Mouse (Mus musculus) liver, postnatal 0 days (tissue): ENCODE measurements around the gene Saal1. TPM values are rescaled to one million over a fixed set of nuclear protein-coding genes. Genes with fewer than 3 reads are reported as not detected.
"Not testable (repeated sequence)": the region's sequence is repeated elsewhere in the genome, so short reads cannot be mapped to it uniquely, and the experiment has no call there.

ENCODE experiments used
- ATAC-seq: fragments of 200-750 bp; cut with Nextera tagmentation; 2 replicates; pipeline ENCODE4 v1.8.0; 2017; ENCODE audit warnings: mild to moderate bottlenecking, moderate library complexity
- DNase-seq: peaks from one replicate; pipeline ENCODE4 v3.0.0-alpha.2; 2016
- H3K27ac ChIP-seq: fragments of 300-500 bp; sonication (generic); 2 replicates; pipeline ENCODE4 v1.5.1; 2014; ENCODE audit warnings: antibody characterized with exemption, moderate library complexity, mild to moderate bottlenecking, low read depth
- H3K27me3 ChIP-seq: fragments of 300-500 bp; sonication (generic); 2 replicates; pipeline ENCODE4 v1.6.1; 2014; ENCODE audit warnings: low read length, control low read depth, mixed read lengths; ENCODE audit not compliant: insufficient read depth
- H3K36me3 ChIP-seq: fragments of 300-500 bp; sonication (generic); replicated peaks from 2 replicates; pipeline ENCODE4 v1.6.1; 2014; ENCODE audit warnings: mild to moderate bottlenecking, control low read depth, low read length, moderate library complexity, mixed read lengths; ENCODE audit not compliant: insufficient read depth
- H3K4me1 ChIP-seq: fragments of 300-500 bp; sonication (generic); 2 replicates; pipeline ENCODE4 v1.6.1; 2014; ENCODE audit warnings: antibody characterized with exemption, mild to moderate bottlenecking, control low read depth; ENCODE audit not compliant: insufficient read depth
- H3K4me2 ChIP-seq: fragments of 300-500 bp; sonication (generic); 2 replicates; pipeline ENCODE4 v1.6.1; 2014; ENCODE audit warnings: low read depth, mild to moderate bottlenecking, low read length, moderate library complexity, mixed read lengths
- H3K4me3 ChIP-seq: fragments of 300-500 bp; sonication (generic); 2 replicates; pipeline ENCODE4 v1.5.1; 2014; ENCODE audit warnings: low read depth, low read length
- H3K9ac ChIP-seq: fragments of 300-500 bp; sonication (generic); replicated peaks from 2 replicates; pipeline ENCODE4 v1.6.1; 2014; ENCODE audit warnings: mild to moderate bottlenecking, moderate library complexity
- H3K9me3 ChIP-seq: fragments of 300-500 bp; sonication (generic); 2 replicates; pipeline ENCODE4 v1.6.1; 2016; ENCODE audit warnings: mild to moderate bottlenecking, control low read depth, low read length, mixed read lengths
- CTCF ChIP-seq: sonication (generic); IDR thresholded peaks from 2 replicates; pipeline ENCODE4 v1.5.1; 2016; ENCODE audit warnings: antibody characterized with exemption, low read depth
- EP300 ChIP-seq: IDR thresholded peaks from 2 replicates; pipeline ENCODE4 v1.6.1; 2016; ENCODE audit warnings: antibody characterized with exemption, low read depth, mild to moderate bottlenecking
- WGBS: fragments of 180-500 bp; shearing (Covaris S2); extraction: QIAGEN DNeasy Blood & Tissue Kit; methylation state at CpG from one replicate; pipeline ENCODE4 v1.1.7; 2014; ENCODE audit not compliant: insufficient replicate concordance; 5-methylcytosine and 5-hydroxymethylcytosine counted together
- polyA plus RNA-seq: library from polyadenylated mRNA; unstranded; fragments of >200 nt; fragmentation: Nextera tagmentation; extraction: Ambion mirVana; gene quantifications from 2 replicates; pipeline ENCODE4 v1.2.1, GENCODE M21; 2015

The Saal1 gene
- polyA plus RNA-seq, result 6.5 and 6.9 TPM in 2 replicates

DNA sequence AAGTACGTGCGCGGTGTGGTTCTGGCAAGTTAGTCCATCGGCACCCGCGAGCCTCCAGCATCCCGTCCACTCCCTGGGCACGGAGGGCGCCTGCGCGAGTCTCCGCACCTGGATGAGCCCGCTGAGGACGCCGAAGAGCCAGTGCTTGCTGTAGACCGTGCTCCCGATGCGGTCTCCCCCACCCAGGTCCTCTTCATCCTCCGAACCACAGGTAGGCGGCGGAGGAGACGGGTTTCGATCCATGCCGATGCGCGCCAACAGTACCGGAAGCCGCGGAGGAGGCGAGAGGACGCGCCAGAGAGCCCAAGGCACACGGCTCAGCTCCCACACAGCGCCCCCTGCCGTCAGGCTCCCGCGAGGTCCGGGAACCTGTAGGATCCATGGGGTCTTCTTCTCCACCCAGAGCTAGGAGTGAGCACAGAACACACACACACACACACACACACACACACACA lies at the start of gene Saal1:
Saal1 (minus strand) TSS at position 291 of the 455 bp plus-strand sequence.
- Histone ChIP-seq H3K9me3 (no peaks in the 10 kb centered on the region), H3K4me2 (peak within 1 kb of the TSS; percentile 76), H3K27ac (peak within 1 kb of the TSS; percentile 69), H3K27me3 (no peaks in the 10 kb centered on the region), H3K4me1 (peaks cover 8% of the 10 kb centered on the region), H3K9ac (peak within 1 kb of the TSS; percentile 83), H3K4me3 (peak within 1 kb of the TSS; percentile 95), H3K36me3 (peaks cover 11% of the 10 kb centered on the region)
- under 1% methylated on average over 38 of the region's 38 CpGs for WGBS
- DNase-seq, result peak; percentile 94
- ATAC-seq, result peak; percentile 97
- TF ChIP-seq EP300, result no peak
- TF ChIP-seq CTCF, result peak; percentile 98

DNA sequence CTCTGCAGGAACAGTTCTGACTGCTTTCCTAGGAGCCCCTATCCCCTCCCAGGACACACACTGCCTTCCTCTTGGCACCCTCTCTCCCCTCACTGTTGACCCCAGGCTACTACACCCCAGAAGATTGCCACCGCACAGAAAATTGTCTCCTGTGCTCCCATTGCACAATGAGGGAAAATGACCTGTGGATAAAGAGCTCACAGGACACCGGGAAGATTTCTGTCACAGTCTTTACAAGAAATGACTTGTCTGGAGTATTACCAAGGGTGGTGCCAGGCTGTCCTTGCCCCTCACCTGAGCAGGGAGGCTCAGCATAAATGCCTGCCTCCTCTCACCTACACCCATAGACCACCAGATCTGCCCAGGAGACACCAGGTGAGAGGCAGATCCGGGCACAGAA lies 41.0 kb upstream of the Saal1 start, which contains the start of gene Saa2:
Saa2 (plus strand) TSS at position 301 of the 400 bp plus-strand sequence.
- H3K9ac ChIP-seq, result no peak within 1 kb of the TSS
- WGBS, result 42% methylated on average over 3 of the region's 3 CpGs
- TF ChIP-seq EP300 (no peak), CTCF (no peak)

DNA sequence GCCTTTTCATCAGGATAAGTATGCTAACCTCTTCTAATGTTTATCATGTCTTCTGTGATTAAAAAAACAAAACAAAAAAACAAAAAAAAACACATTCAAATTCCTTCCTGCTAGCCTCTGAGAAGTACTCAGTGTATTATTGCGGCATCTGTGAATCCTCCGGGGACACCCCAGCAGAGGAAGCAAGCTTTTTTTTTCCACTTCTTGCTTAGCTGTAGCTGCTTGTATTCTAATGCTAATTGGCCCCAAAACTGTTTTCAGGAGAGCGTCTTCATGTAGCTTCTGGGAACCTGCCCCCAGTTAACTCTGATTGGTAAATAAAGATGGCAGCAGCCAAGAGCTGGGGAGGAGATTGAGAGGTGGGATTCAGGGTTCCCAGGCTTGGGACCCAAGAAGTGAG lies 38.0 kb upstream of the Saal1 start:
- no peak for ATAC-seq
- Histone ChIP-seq H3K4me1 (no peaks in the 10 kb centered on the region), H3K4me3 (no peak overlapping the region), H3K9me3 (no peaks in the 10 kb centered on the region), H3K36me3 (no peaks in the 10 kb centered on the region), H3K27ac (no peak overlapping the region), H3K9ac (no peak overlapping the region), H3K4me2 (no peak overlapping the region), H3K27me3 (no peaks in the 10 kb centered on the region)
- DNase-seq, result no peak
- TF ChIP-seq EP300, result no peak
- TF ChIP-seq CTCF, result no peak
- 60% methylated on average over 3 of the region's 3 CpGs for WGBS

More for the DNA sequence above, 41.0 kb upstream of the Saal1 start, which contains the start of gene Saa2:
- DNase-seq (no peak), ATAC-seq (no peak)
- Histone ChIP-seq H3K4me1 (no peaks in the 10 kb centered on the region), H3K36me3 (no peaks in the 10 kb centered on the region), H3K9me3 (no peaks in the 10 kb centered on the region), H3K4me2 (no peak within 1 kb of the TSS), H3K27ac (no peak within 1 kb of the TSS), H3K4me3 (no peak within 1 kb of the TSS), H3K27me3 (no peaks in the 10 kb centered on the region)

DNA sequence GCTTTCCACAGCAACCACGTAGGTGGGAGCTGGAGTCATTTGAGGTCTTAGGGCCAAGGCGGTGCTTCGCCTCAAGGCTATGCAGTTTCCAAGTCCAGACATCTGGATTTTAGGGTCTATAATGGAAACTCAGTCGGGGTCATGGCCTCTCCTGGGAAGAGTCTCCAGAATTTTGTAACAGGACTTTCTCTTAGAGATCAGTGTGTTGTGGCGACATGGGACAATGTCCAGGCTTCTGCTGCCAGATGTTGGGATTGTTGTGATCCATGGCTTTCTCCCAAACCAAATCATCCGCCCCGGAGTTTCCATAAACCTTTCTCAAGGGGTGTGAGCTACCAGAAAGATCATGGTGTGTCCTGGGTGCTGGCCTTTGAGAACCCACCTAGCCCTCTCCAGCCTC lies 35.9 kb upstream of the Saal1 start:
- no peaks in the 10 kb centered on the region for H3K36me3 ChIP-seq
- no peak for TF ChIP-seq EP300
- no peak for TF ChIP-seq CTCF

GRCm38 (mm10) chr7:46745816-46746215 lies 35.3 kb upstream of the Saal1 start:
- Histone ChIP-seq H3K4me3 (no peak overlapping the region), H3K4me2 (no peak overlapping the region), H3K9me3 (no peaks in the 10 kb centered on the region), H3K9ac (no peak overlapping the region), H3K36me3 (no peaks in the 10 kb centered on the region), H3K27ac (no peak overlapping the region), H3K27me3 (no peaks in the 10 kb centered on the region), H3K4me1 (no peaks in the 10 kb centered on the region)
- TF ChIP-seq EP300 (no peak), CTCF (no peak)
- DNase-seq (no peak), ATAC-seq (no peak)
- 52% methylated on average over 3 of the region's 3 CpGs for WGBS

More for the DNA sequence above, 35.9 kb upstream of the Saal1 start:
- Histone ChIP-seq H3K4me2 (no peak overlapping the region), H3K4me1 (no peaks in the 10 kb centered on the region), H3K9me3 (no peaks in the 10 kb centered on the region), H3K4me3 (no peak overlapping the region), H3K27ac (no peak overlapping the region), H3K27me3 (no peaks in the 10 kb centered on the region), H3K9ac (no peak overlapping the region)
- ATAC-seq (peak; percentile 50; the same call in 1 of the 2 replicates), DNase-seq (no peak)
- WGBS, result 79% methylated on average over 7 of the region's 7 CpGs

GRCm38 (mm10) chr7:46742880-46743279 lies 32.4 kb upstream of the Saal1 start, which contains the start of gene Saa1:
Saa1 (minus strand) TSS chr7:46742980.
- not testable (repeated sequence) for H3K9ac ChIP-seq, H3K9me3 ChIP-seq, H3K27me3 ChIP-seq, H3K4me2 ChIP-seq, H3K27ac ChIP-seq, DNase-seq, H3K4me1 ChIP-seq, H3K36me3 ChIP-seq, H3K4me3 ChIP-seq, ATAC-seq
- 45% methylated on average over 3 of the region's 3 CpGs for WGBS

DNA sequence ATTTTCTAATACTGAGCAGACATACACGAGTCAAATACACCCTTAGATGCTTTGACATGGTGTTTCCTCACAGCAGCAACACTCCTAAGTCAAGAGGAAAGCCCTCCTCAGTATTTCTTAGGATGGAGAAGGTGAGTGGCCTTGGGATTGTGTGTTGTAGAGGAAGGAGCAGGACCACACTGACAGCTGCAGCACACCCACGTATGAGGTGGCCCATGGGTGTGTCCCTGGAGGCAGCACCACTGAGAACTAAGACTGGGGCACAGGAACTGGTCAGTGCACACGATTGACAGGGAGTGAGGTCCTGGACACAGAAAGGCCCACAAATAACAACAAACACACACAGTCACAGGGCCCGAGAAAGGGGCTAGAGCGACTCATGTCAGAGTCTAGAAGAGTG lies 29.6 kb upstream of the Saal1 start:
- not testable (repeated sequence) for H3K9me3 ChIP-seq, H3K36me3 ChIP-seq, H3K27ac ChIP-seq, ATAC-seq, H3K27me3 ChIP-seq, H3K4me1 ChIP-seq, H3K4me2 ChIP-seq, DNase-seq, H3K4me3 ChIP-seq, H3K9ac ChIP-seq
- 68% methylated on average over 5 of the region's 5 CpGs for WGBS
